Mouse (Mus musculus) embryonic facial prominence, embryonic 12.5 days (tissue): ENCODE measurements at regions not wholly inside any gene's neighbourhood (a gene's known extent, or its start where the extent isn't known, plus 50 kb on each side); places are given as distances from the start of the nearest gene placed in this dataset.
A peak's percentile ranks its signal among the peaks of the same experiment; 100 is the strongest.
"Not testable (repeated sequence)": the region's sequence is repeated elsewhere in the genome, so short reads cannot be mapped to it uniquely, and the experiment has no call there.

Source experiments
- ATAC-seq: fragments of 200-750 bp; cut with Nextera tagmentation; 2 replicates; pipeline ENCODE4 v1.8.0; 2017; ENCODE audit not compliant: insufficient number of reproducible peaks, insufficient read depth, low FRiP score, low TSS enrichment
- H3K27ac ChIP-seq: fragments of 300-500 bp; sonication (generic); 2 replicates; pipeline ENCODE4 v1.5.1; 2016; ENCODE audit warnings: mild to moderate bottlenecking
- H3K27me3 ChIP-seq: fragments of 300-500 bp; sonication (generic); 2 replicates; pipeline ENCODE4 v1.6.1; 2016; ENCODE audit warnings: mild to moderate bottlenecking, moderate library complexity
- H3K36me3 ChIP-seq: fragments of 300-500 bp; sonication (generic); 2 replicates; pipeline ENCODE4 v1.6.1; 2016; ENCODE audit warnings: mild to moderate bottlenecking
- H3K4me1 ChIP-seq: fragments of 300-500 bp; sonication (generic); 2 replicates; pipeline ENCODE4 v1.6.1; 2016
- H3K4me2 ChIP-seq: fragments of 300-500 bp; sonication (generic); replicated peaks from 2 replicates; pipeline ENCODE4 v1.6.1; 2016; ENCODE audit warnings: mild to moderate bottlenecking, moderate library complexity
- H3K4me3 ChIP-seq: fragments of 300-500 bp; sonication (generic); 2 replicates; pipeline ENCODE4 v1.5.1; 2016; ENCODE audit warnings: mild to moderate bottlenecking
- H3K9ac ChIP-seq: fragments of 300-500 bp; sonication (generic); 2 replicates; pipeline ENCODE4 v1.6.1; 2016; ENCODE audit warnings: mild to moderate bottlenecking, moderate library complexity
- H3K9me3 ChIP-seq: fragments of 300-500 bp; sonication (generic); 2 replicates; pipeline ENCODE4 v1.6.1; 2016; ENCODE audit warnings: mild to moderate bottlenecking, moderate library complexity
- WGBS: fragments of 180-500 bp; shearing (Covaris S2); methylation state at CpG from one replicate; pipeline ENCODE4 v1.1.7; 2016; 5-methylcytosine and 5-hydroxymethylcytosine counted together

- H3K9ac ChIP-seq: no peak overlapping the region
- no peaks in the 10 kb centered on the region for H3K27me3 ChIP-seq
- no peak overlapping the region for H3K27ac ChIP-seq
- H3K36me3 ChIP-seq: no peaks in the 10 kb centered on the region
- no peak for ATAC-seq
- 94% methylated on average over 1 of the region's 1 CpGs for WGBS
- no peaks in the 10 kb centered on the region for H3K4me1 ChIP-seq
- H3K4me3 ChIP-seq: no peak overlapping the region
- H3K9me3 ChIP-seq: no peaks in the 10 kb centered on the region
- H3K4me2 ChIP-seq: no peak overlapping the region
Measured at GRCm38 (mm10) chr2:100252006-100252405, 1372.5 kb upstream of the Rag2 start.

DNA sequence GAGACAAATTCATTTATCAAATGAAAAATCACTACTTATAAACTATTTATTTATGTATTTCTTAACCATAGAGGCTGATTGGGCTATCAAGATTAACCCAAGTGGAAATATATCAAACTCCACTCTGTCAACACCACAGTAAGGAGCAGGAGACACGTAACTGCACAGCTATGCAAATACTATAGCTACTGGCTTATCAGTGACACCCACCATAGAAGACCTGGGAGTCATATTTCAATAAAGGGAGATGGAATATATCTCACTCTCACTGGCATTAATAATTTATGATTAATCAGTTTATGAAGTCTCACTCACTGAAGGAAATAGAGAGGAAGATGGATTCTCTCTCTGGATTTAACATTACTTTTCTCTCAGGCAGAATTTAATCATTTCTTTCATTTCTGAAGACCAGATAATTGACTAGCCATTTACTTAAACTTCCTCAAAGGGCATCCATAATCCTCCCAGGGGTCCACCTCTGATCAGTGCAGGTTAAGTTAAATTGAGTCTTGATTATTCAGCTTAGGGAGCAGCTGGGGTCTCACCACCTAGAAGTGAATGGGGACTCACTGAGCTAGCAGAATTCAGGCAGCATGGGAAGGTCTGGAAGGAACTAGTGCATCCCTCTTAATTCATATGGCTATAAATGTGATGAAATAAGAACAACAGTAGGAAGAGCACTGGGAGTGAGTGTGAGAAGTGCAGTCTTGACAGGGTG lies 1365.2 kb upstream of the Rag2 start:
- no peak overlapping the region for H3K9ac ChIP-seq
- H3K4me2 ChIP-seq: no peak overlapping the region
- H3K27me3 ChIP-seq: no peaks in the 10 kb centered on the region
- H3K27ac ChIP-seq: no peak overlapping the region
- no peak overlapping the region for H3K4me3 ChIP-seq
- no peak for ATAC-seq
- no peaks in the 10 kb centered on the region for H3K9me3 ChIP-seq
- WGBS: 63% methylated on average over 1 of the region's 1 CpGs
- H3K36me3 ChIP-seq: no peaks in the 10 kb centered on the region
- no peaks in the 10 kb centered on the region for H3K4me1 ChIP-seq

DNA sequence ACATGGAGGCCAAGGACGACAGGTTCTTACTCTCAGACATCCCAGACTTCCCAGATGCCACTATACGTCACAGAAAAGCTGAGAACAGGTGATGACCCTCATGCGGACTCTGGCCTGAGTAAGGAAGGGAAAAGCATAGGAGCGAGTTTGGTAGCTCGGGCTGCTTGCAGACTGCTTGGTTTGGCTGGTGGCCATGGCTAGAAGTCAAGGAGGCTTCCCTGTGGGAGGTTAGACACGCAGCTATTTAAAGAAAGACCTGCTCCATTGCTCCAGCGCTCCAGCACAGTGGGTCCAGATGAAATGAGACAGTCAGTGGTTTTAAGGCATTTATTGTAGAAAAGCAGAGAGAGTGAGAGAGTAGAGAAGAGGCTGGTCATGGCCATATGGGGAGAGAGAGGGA lies 1318.0 kb upstream of the Rag2 start:
- no peaks in the 10 kb centered on the region for H3K4me1 ChIP-seq
- H3K27me3 ChIP-seq: no peaks in the 10 kb centered on the region
- H3K4me3 ChIP-seq: no peak overlapping the region
- 80% methylated on average over 7 of the region's 7 CpGs for WGBS
- ATAC-seq: no peak
- H3K4me2 ChIP-seq: no peak overlapping the region
- no peaks in the 10 kb centered on the region for H3K36me3 ChIP-seq
- H3K9me3 ChIP-seq: no peaks in the 10 kb centered on the region
- no peak overlapping the region for H3K9ac ChIP-seq
- H3K27ac ChIP-seq: no peak overlapping the region

DNA sequence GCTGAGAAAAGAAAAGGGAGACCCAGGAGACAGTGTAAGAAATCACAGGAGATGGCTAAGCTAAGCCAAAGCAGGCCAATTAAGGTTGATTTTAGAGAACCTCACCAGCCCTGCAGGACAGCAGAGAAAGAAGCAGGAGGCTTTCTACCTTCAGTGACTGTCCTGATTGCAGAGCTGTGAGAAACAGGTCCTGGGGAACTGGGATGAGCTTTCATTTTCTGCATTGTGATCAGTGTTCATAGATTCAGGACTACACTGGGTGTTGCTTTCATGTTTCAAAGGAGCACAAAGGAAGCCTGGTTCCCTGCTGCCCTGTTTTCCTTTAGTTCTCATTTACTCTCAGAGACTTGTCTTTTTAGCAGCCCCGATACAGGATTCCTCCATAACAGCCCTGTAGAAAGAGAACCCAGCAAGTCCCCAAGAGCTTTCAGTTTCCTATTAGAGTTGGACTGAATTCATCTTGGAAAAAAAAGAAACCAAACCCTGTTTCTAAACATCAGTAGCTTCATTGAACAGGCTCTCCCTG lies 1311.7 kb upstream of the Rag2 start:
- Histone ChIP-seq H3K4me3 (no peak overlapping the region), H3K27ac (no peak overlapping the region), H3K4me2 (no peak overlapping the region), H3K9ac (no peak overlapping the region), H3K4me1 (no peaks in the 10 kb centered on the region), H3K9me3 (no peaks in the 10 kb centered on the region), H3K36me3 (no peaks in the 10 kb centered on the region), H3K27me3 (no peaks in the 10 kb centered on the region)
- 33% methylated on average over 1 of the region's 1 CpGs for WGBS
- ATAC-seq: no peak

GRCm38 (mm10) chr2:100320461-100320860 lies 1304.1 kb upstream of the Rag2 start:
- no peaks in the 10 kb centered on the region for H3K9me3 ChIP-seq
- no peak overlapping the region for H3K27ac ChIP-seq
- no peaks in the 10 kb centered on the region for H3K27me3 ChIP-seq
- H3K4me3 ChIP-seq: no peak overlapping the region
- H3K36me3 ChIP-seq: no peaks in the 10 kb centered on the region
- no peaks in the 10 kb centered on the region for H3K4me1 ChIP-seq
- ATAC-seq: no peak
- 52% methylated on average over 1 of the region's 1 CpGs for WGBS
- H3K4me2 ChIP-seq: no peak overlapping the region
- H3K9ac ChIP-seq: no peak overlapping the region

DNA sequence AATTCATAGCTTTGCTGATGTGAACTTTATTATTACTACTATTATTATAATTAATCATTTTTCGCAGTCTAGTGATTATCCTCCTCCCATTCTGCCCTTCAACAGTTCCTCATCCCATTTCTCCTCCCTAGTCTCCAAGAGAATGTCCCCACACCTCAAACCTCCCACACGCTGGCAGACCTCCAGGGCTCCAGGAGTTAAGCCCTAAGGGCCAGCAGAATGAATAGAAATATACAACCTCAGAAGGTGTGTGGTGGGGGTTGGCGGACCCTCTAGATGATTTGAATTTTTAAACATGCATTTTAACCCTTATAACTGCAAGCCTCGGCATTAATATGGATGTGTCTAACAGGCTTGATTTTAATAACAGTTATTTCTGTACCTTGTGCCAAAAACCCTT lies 1283.8 kb upstream of the Rag2 start:
- no peak overlapping the region for H3K4me2 ChIP-seq
- no peak overlapping the region for H3K4me3 ChIP-seq
- 71% methylated on average over 4 of the region's 4 CpGs for WGBS
- H3K9me3 ChIP-seq: no peaks in the 10 kb centered on the region
- H3K27me3 ChIP-seq: no peaks in the 10 kb centered on the region
- no peak overlapping the region for H3K9ac ChIP-seq
- no peak for ATAC-seq
- H3K27ac ChIP-seq: no peak overlapping the region
- H3K4me1 ChIP-seq: no peaks in the 10 kb centered on the region
- no peaks in the 10 kb centered on the region for H3K36me3 ChIP-seq

DNA sequence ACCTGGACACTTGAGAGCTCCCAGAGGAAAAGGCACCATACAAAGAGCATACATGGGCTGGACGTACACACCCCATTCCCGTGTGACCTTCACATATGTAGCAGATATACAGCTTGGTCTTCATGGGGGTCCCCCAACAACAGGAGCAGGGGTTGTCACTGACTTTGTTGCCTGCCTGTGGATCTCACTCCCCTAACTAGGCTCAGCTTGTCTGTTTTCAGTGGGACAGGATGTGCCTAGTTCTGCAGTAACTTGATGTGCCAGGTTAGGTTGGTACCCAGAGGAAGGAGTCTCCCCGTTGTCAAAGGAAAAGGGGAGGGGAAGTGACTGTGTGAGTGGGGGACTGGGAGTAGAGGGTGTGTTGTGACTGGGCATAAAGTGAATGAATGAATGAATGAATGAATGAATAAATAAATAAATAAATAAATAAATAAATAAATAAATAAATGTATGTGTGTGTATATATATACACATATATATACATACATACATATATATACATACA lies 1279.5 kb upstream of the Rag2 start:
- no peaks in the 10 kb centered on the region for H3K4me1 ChIP-seq
- no peak overlapping the region for H3K4me2 ChIP-seq
- no peak overlapping the region for H3K27ac ChIP-seq
- no peak overlapping the region for H3K9ac ChIP-seq
- H3K27me3 ChIP-seq: no peaks in the 10 kb centered on the region
- 85% methylated on average over 3 of the region's 3 CpGs for WGBS
- no peak overlapping the region for H3K4me3 ChIP-seq
- ATAC-seq: peak; percentile 81; the same call in 1 of the 2 replicates
- H3K36me3 ChIP-seq: no peaks in the 10 kb centered on the region
- H3K9me3 ChIP-seq: no peaks in the 10 kb centered on the region

DNA sequence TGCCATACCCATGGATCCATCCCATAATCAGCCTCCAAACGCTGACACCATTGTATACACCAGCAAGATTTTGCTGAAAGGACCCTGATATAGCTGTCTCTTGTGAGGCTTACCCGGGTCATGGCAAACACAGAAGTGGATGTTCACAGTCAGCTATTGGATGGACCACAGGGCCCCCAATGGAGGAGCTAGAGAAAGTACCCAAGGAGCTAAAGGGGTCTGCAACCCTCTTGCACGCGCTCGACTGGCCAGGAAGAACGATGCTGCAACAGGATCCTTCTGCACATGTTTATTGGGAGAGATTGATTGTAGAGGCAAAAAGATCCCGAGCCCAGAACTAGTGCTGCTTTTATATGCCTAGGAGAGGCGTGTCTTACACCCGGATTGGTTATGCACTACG lies 1258.9 kb upstream of the Rag2 start:
- not testable (repeated sequence) for H3K9ac ChIP-seq, H3K4me3 ChIP-seq, H3K27me3 ChIP-seq, H3K36me3 ChIP-seq, H3K4me1 ChIP-seq, ATAC-seq, H3K27ac ChIP-seq, H3K4me2 ChIP-seq, H3K9me3 ChIP-seq
- 88% methylated on average over 10 of the region's 10 CpGs for WGBS

DNA sequence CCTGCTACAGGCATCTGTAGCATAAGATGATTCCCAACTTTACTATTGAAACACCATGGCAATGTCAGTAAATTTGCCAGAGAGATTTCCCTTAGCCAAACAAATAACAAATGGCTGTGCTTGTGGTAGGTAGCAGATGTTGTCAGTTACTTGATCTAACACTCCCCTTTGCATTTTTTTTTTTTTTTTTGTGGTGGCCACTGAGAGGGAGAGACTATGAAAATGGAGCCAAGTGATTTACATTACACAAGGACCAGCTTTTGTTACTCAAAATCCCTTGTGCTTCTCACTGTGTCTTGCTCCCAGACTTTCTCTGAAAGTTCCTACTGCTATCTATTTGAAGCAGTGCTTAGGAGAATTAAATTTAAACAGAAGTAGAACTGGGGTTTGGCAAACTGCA lies 1224.7 kb upstream of the Rag2 start:
- Histone ChIP-seq H3K36me3 (no peaks in the 10 kb centered on the region), H3K4me3 (no peak overlapping the region), H3K4me1 (no peaks in the 10 kb centered on the region), H3K9ac (no peak overlapping the region), H3K9me3 (no peaks in the 10 kb centered on the region), H3K27ac (no peak overlapping the region), H3K27me3 (no peaks in the 10 kb centered on the region), H3K4me2 (no peak overlapping the region)
- no peak for ATAC-seq

DNA sequence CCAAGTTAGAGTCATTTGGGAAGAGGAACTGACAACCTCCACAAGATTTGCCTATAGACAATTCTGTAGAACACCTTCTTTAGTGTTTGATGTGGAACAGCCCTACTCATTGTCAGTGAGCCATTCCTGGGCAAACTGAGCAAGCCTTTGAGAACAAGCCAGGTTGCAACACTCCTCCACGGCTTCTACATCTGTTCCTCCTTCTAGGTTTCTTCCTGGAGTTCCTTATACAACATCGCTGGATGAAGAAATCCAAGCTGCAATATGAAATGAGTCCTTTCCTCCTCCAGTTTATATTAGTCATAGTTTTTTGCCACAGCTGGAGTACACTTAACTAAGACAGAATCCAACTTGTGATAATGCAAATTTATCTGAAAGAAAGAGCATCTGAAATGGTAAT lies 1197.9 kb upstream of the Rag2 start:
- Histone ChIP-seq H3K4me1 (no peaks in the 10 kb centered on the region), H3K9me3 (no peaks in the 10 kb centered on the region), H3K9ac (no peak overlapping the region), H3K27me3 (no peaks in the 10 kb centered on the region), H3K27ac (no peak overlapping the region), H3K36me3 (no peaks in the 10 kb centered on the region), H3K4me3 (no peak overlapping the region), H3K4me2 (no peak overlapping the region)
- ATAC-seq: no peak
- WGBS: 86% methylated on average over 2 of the region's 2 CpGs

- H3K9ac ChIP-seq: no peak overlapping the region
- no peak for ATAC-seq
- H3K4me1 ChIP-seq: no peaks in the 10 kb centered on the region
- H3K27ac ChIP-seq: no peak overlapping the region
- no peaks in the 10 kb centered on the region for H3K9me3 ChIP-seq
- H3K36me3 ChIP-seq: no peaks in the 10 kb centered on the region
- WGBS: 81% methylated on average over 3 of the region's 3 CpGs
- H3K4me2 ChIP-seq: no peak overlapping the region
- H3K27me3 ChIP-seq: no peaks in the 10 kb centered on the region
- H3K4me3 ChIP-seq: no peak overlapping the region
Measured at GRCm38 (mm10) chr2:100434991-100435390, 1189.5 kb upstream of the Rag2 start.

- H3K9ac ChIP-seq: no peak overlapping the region
- 86% methylated on average over 1 of the region's 1 CpGs for WGBS
- no peaks in the 10 kb centered on the region for H3K36me3 ChIP-seq
- H3K4me3 ChIP-seq: no peak overlapping the region
- H3K4me1 ChIP-seq: no peaks in the 10 kb centered on the region
- no peak overlapping the region for H3K27ac ChIP-seq
- H3K4me2 ChIP-seq: no peak overlapping the region
- no peaks in the 10 kb centered on the region for H3K27me3 ChIP-seq
- no peaks in the 10 kb centered on the region for H3K9me3 ChIP-seq
- ATAC-seq: no peak
Measured at GRCm38 (mm10) chr2:100445868-100446267, 1178.7 kb upstream of the Rag2 start.
